Mouse (Mus musculus) intestine, postnatal 0 days (tissue): ENCODE data around the gene Cdr2l. TPM values are rescaled to one million over a fixed set of nuclear protein-coding genes. Genes with fewer than 3 reads are reported as not detected.
A peak's percentile ranks its signal among the peaks of the same experiment; 100 is the strongest.

Experiments
- ATAC-seq: fragments of 200-750 bp; cut with Nextera tagmentation; 2 replicates; pipeline ENCODE4 v1.8.0; 2017; ENCODE audit warnings: mild to moderate bottlenecking, moderate TSS enrichment, moderate library complexity
- H3K27ac ChIP-seq: fragments of 300-500 bp; sonication (generic); 2 replicates; pipeline ENCODE4 v1.5.1; 2014; ENCODE audit warnings: mild to moderate bottlenecking, low read depth, low read length, moderate library complexity
- H3K27me3 ChIP-seq: fragments of 300-500 bp; sonication (generic); replicated peaks from 2 replicates; pipeline ENCODE4 v1.6.1; 2014; ENCODE audit warnings: low read length, mixed read lengths; ENCODE audit not compliant: control insufficient read depth, insufficient read depth
- H3K36me3 ChIP-seq: fragments of 300-500 bp; sonication (generic); 2 replicates; pipeline ENCODE4 v1.6.1; 2014; ENCODE audit warnings: mild to moderate bottlenecking, moderate library complexity; ENCODE audit not compliant: control insufficient read depth, insufficient read depth
- H3K4me1 ChIP-seq: fragments of 300-500 bp; sonication (generic); replicated peaks from 2 replicates; pipeline ENCODE4 v1.6.1; 2014; ENCODE audit warnings: antibody characterized with exemption, low read length, mixed read lengths; ENCODE audit not compliant: control insufficient read depth, insufficient read depth
- H3K4me2 ChIP-seq: fragments of 300-500 bp; sonication (generic); replicated peaks from 2 replicates; pipeline ENCODE4 v1.6.1; 2014; ENCODE audit warnings: low read depth, mild to moderate bottlenecking, moderate library complexity
- H3K4me3 ChIP-seq: fragments of 300-500 bp; sonication (generic); 2 replicates; pipeline ENCODE4 v1.5.1; 2014; ENCODE audit warnings: low read depth, low read length
- H3K9ac ChIP-seq: fragments of 300-500 bp; sonication (generic); 2 replicates; pipeline ENCODE4 v1.6.1; 2014; ENCODE audit warnings: mild to moderate bottlenecking, low read depth, low read length
- H3K9me3 ChIP-seq: fragments of 300-500 bp; sonication (generic); 2 replicates; pipeline ENCODE4 v1.6.1; 2016; ENCODE audit warnings: mixed run types; ENCODE audit not compliant: control insufficient read depth
- CTCF ChIP-seq: sonication (generic); IDR thresholded peaks from 2 replicates; pipeline ENCODE4 v1.5.1; 2016; ENCODE audit warnings: low read depth, mild to moderate bottlenecking, control low read depth, antibody characterized with exemption, moderate library complexity
- WGBS: fragments of 180-500 bp; shearing (Covaris S2); extraction: QIAGEN DNeasy Blood & Tissue Kit; methylation state at CpG from one replicate; pipeline ENCODE4 v1.1.7; 2014; 5-methylcytosine and 5-hydroxymethylcytosine counted together
- polyA plus RNA-seq: library from polyadenylated mRNA; unstranded; fragments of >200 nt; fragmentation: Nextera tagmentation; extraction: Ambion mirVana; gene quantifications from 2 replicates; pipeline ENCODE4 v1.2.1, GENCODE M21; 2015

Gene Cdr2l
- polyA plus RNA-seq, 1 experiment from 2014 or later, result 3.9 TPM

DNA sequence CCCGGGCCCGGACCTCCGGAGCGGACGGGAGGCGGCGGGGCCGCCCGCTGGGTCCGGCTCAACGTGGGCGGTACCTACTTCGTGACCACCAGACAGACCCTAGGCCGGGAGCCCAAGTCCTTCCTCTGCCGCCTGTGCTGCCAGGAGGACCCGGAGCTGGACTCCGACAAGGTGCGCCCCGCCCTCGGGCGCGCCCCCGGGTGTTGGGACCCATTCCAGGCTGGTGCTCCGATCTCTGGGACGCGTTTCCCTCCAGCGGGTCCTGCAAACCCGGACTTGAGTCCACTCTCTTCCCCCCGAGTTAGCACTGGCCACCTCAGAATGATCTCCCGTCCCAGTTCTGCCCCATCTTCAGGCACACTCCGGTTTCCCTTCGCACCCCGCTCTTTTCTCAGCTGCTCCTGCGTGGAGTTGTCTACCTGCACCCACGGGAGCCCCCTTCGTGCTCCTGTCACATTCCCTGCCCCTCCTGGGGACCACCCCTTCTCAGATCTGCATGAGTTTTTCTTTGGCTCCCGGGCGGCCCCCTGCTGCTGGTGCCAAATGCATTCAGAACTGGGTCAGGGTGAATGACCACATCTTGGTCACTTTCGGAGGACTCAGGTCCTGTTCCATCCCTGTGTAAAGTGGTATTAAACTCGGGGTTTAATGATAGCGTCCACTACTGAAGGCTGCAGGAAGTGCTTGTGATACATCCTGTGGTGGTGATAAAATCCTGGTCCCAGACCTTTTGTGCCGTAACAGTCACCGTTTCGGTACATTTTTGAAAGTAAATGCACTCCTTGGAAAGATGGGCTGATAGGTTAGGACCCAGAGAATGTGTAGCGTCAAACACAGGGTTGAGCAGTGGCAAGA is 38.8 kb downstream of the Cdr2l start:
- H3K4me1 ChIP-seq, result peaks cover 3% of the 10 kb centered on the region; the same call in 1 of the 2 replicates
- peak; percentile 34 for TF ChIP-seq CTCF
- peak; percentile 58 for ATAC-seq
- H3K4me3 ChIP-seq, result peak overlapping the region; percentile 98
- no peaks in the 10 kb centered on the region for H3K9me3 ChIP-seq
- H3K9ac ChIP-seq, result peak overlapping the region; percentile 95
- no peaks in the 10 kb centered on the region for H3K27me3 ChIP-seq
- peak overlapping the region; percentile 91 for H3K4me2 ChIP-seq
- H3K27ac ChIP-seq, result peak overlapping the region; percentile 86
- WGBS, result 1% methylated on average over 42 of the region's 45 CpGs
- peaks cover 41% of the 10 kb centered on the region for H3K36me3 ChIP-seq

DNA sequence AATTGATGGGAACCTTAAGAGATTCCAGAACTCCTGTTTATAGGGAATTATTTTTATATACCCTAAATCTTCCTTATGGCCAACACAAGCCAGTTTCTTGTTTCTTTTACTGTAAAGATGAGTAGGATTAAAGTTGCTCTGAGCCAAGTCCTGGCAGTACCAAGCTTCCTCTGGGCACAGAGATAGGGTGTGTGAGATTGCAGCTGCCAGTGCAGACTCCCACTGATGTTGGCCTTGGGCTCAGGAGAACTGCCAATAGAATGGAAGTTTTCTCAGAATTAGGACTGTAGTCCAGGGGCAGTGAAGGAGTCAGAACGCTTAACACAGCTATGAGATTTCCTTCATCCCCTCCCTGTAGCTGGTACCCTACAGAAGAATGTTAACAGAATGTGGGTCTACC is 39.6 kb downstream of the Cdr2l start:
- H3K4me1 ChIP-seq, result peaks cover 3% of the 10 kb centered on the region; the same call in 1 of the 2 replicates
- H3K4me3 ChIP-seq, result peak overlapping the region; percentile 98
- no peak for ATAC-seq
- no peak overlapping the region for H3K9ac ChIP-seq
- H3K36me3 ChIP-seq, result peaks cover 38% of the 10 kb centered on the region
- no peaks in the 10 kb centered on the region for H3K9me3 ChIP-seq
- no peak for TF ChIP-seq CTCF
- H3K27ac ChIP-seq, result no peak overlapping the region
- H3K27me3 ChIP-seq, result no peaks in the 10 kb centered on the region
- peak overlapping the region; percentile 91 for H3K4me2 ChIP-seq
- WGBS, result 36% methylated on average over 1 of the region's 1 CpGs

DNA sequence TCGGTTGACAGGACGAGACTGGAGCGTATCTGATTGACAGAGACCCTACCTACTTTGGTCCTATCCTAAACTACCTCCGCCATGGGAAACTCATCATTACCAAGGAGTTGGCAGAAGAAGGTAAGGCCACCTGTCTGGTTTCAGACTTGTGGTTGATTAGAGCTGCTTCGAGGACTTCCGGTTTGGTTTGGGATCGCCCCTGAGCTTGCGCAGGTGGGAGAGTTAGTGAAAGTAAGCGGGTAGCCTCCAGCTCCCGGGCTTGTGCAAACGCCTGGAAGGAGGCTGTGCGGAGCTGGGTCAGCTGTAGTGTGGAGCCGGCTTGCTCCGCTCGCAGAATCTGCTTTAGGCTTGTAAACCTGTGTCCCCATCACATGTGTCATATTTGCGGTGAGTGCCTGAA is 40.3 kb downstream of the Cdr2l start:
- TF ChIP-seq CTCF, result no peak
- H3K36me3 ChIP-seq, result peaks cover 39% of the 10 kb centered on the region
- WGBS, result 85% methylated on average over 16 of the region's 16 CpGs
- no peak overlapping the region for H3K27ac ChIP-seq
- H3K4me2 ChIP-seq, result peak overlapping the region; percentile 91
- H3K4me3 ChIP-seq, result no peak overlapping the region
- peaks cover 3% of the 10 kb centered on the region; the same call in 1 of the 2 replicates for H3K4me1 ChIP-seq
- no peak overlapping the region for H3K9ac ChIP-seq
- H3K27me3 ChIP-seq, result no peaks in the 10 kb centered on the region
- ATAC-seq, result no peak
- H3K9me3 ChIP-seq, result no peaks in the 10 kb centered on the region

DNA sequence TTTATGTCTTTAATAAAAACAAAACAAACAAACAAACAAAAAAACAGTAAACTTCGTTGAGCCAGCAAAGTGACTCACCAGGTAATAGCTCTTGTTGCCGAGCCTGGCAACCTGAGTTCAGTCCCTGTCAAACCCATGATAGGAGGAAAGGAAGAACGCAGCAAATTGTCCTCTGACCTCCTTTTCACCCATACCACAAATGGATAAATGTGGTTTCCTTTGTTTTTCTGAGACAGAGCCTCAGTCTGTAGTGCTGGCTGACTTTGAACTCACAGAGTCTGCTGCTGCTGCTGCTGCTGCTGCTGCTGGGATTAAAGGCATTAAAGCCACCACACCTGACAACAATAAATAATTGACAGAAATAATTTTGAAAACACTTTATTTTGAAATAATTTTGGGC is 41.4 kb downstream of the Cdr2l start:
- WGBS, result 71% methylated on average over 3 of the region's 3 CpGs

DNA sequence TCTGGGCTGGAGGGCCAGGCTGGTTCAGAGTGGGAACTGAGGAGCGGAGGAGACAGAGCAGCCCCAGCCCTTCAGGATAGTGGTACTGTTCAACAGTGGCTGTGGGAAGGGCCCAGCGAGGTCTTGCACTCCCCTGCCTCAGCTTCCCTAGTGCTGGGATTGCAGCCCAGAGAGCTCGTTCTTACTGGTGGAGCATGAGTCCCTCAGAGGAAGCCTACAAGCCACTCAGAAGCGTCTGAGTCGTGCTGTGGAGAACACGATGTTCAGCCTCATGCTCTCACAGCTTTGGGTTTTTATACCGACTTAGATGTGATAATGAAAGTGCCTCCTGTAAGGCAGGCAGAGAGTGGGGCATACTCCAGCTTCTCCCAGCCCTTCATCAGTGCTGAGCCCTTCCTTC is 43.0 kb downstream of the Cdr2l start:
- Histone ChIP-seq H3K27ac (no peak overlapping the region), H3K27me3 (no peaks in the 10 kb centered on the region), H3K36me3 (peaks cover 50% of the 10 kb centered on the region), H3K9me3 (no peaks in the 10 kb centered on the region), H3K4me2 (no peak overlapping the region), H3K4me3 (no peak overlapping the region), H3K9ac (no peak overlapping the region), H3K4me1 (no peaks in the 10 kb centered on the region)
- WGBS, result 85% methylated on average over 6 of the region's 7 CpGs
- ATAC-seq, result no peak
- TF ChIP-seq CTCF, result no peak

More for the DNA sequence above, 41.4 kb downstream of the Cdr2l start:
- H3K36me3 ChIP-seq, result peaks cover 34% of the 10 kb centered on the region
- no peak overlapping the region for H3K9ac ChIP-seq
- no peak overlapping the region for H3K27ac ChIP-seq
- H3K27me3 ChIP-seq, result no peaks in the 10 kb centered on the region
- H3K4me3 ChIP-seq, result no peak overlapping the region
- H3K4me1 ChIP-seq, result peaks cover 3% of the 10 kb centered on the region; the same call in 1 of the 2 replicates
- no peak for ATAC-seq
- H3K9me3 ChIP-seq, result no peaks in the 10 kb centered on the region
- no peak overlapping the region for H3K4me2 ChIP-seq
- TF ChIP-seq CTCF, result no peak

DNA sequence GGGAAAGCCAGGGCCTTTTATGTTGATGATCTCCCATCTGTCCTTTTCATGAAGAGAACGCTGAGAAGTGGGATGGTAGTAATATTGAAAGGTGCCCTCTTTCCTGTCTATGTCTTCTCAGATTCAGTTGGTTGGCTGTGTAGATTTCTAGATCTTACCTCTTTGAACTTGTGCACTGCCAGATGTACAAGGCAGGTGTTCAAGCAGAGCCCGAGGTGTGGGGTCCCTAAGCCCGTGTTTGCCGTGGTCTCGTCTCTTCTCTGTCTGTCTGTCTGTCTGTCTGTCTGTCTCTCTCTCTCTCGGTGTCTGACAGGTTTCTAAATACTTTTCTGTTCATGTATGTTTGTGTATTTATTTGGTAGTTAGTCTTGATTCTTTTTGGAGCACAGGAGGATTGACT is 44.0 kb downstream of the Cdr2l start:
- no peak for TF ChIP-seq CTCF
- Histone ChIP-seq H3K4me3 (no peak overlapping the region), H3K4me2 (no peak overlapping the region), H3K4me1 (no peaks in the 10 kb centered on the region), H3K9me3 (no peaks in the 10 kb centered on the region), H3K36me3 (peaks cover 60% of the 10 kb centered on the region), H3K27ac (no peak overlapping the region), H3K9ac (no peak overlapping the region), H3K27me3 (no peaks in the 10 kb centered on the region)
- ATAC-seq, result no peak
- WGBS, result 90% methylated on average over 6 of the region's 6 CpGs
